Mouse (Mus musculus) neural tube, embryonic 10.5 days (tissue): ENCODE data around the gene Fbll1.
"Not testable (repeated sequence)": the region's sequence is repeated elsewhere in the genome, so short reads cannot be mapped to it uniquely, and the experiment has no call there.

Source experiments
- DNase-seq: peaks from one replicate; pipeline ENCODE4 v3.0.0-alpha.2; 2017; ENCODE audit warnings: low spot score; ENCODE audit errors: extremely low spot score

Fbll1 gene

DNA sequence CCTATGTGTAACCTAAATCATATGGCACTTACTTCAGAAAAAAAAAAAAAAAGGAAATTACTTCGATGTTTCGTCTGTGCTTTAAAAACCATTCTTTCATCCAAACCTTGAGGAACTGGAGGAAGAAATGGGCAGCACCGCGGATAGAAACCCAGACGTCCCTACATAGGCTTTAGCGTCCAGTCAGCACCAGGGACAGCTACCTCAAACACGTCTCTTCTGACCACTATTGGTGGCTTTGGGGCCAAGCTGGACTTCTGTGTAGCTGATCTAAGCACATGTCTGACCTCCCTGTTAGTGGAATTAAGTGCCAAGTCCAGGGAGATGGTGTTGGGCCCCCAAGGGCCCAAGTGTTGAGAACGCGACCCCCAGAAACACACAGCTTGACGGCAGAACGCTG is at the start of gene Fbll1:
Fbll1 (minus strand) TSS at position 11 of the 400 bp plus-strand sequence.
- DNase-seq: peak; percentile 58

DNA sequence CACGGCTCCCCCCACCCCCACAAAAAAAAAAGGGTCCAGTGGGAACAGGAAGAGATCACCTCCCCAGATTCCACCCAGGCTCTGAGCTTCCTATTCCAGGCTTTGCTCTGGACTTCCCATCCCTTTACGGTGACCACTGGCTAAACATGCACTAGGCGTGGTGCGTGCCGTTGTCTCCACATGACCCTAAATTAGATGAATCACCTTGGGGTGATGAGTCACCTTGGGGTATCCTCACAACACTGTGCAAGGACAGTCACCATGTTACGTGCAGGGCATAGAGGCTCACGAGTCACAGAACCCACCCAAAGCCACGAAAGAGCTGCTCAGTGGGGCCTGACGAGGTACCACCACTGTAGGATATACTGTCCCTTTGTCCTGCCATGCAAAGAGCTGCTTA is 45.6 kb upstream of the Fbll1 start:
- DNase-seq: no peak

DNA sequence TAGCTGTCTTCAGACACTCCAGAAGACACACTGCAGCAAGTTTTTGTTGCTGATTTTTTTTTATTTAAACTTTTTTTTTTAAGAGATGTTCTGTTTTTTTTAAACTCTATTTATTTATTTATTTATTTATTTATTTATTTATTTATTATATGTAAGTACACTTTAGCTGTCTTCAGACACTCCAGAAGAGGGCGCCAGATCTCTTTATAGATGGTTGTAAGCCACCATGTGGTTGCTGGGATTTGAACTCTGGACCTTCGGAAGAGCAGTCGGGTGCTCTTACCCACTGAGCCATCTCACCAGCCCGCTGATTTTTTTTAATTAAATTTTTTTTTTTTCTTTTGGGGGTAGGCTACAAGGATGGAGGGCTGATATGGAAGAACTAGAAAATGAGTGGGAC is 43.9 kb upstream of the Fbll1 start:
- not testable (repeated sequence) for DNase-seq

DNA sequence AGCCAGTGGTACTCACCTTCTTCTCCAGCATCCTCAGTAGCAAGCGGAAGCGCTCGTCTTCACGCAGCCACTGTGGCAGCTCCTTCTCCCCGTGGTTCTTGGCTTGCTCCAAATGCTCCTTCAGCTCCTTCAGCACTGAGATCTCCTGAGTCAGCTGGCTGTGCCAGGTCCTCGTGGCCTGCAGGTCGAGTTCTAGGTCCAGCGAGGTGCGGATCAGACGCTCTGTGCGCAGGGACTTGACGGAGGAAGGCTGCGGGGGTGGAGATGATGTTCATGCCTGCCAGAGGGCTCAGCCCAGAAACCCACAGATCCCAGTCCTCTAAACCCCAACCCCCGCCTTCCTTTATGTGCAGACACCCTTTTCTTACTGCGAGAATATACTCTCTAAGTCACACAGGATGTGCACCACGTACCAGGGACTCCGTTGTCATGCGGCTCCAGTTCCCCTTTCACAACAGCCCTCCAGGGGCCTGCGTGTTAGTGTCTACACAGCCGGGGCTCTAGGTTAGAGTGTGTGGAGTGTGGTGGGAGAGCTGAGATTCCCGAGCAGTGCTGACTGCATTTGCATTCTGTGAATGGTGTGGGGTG is 43.1 kb upstream of the Fbll1 start:
- DNase-seq: no peak

DNA sequence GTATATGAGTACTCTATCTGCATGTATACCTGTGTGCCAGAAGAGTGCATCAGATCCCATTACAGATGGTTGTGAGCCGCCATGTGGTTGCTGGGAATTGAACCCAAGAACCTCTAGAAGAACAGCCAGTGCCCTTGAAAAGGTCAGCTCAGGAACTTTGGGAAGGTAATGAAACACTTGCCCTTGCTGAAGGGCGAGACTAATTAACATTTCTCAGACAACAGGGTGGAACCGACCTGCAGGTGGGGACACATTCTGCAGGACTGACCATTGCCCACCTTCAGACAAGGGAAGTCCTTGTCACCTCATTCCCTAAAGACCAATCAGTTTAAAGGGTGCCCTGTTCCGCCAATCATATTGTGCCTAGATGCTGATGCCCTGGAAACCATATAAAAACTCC is 42.1 kb upstream of the Fbll1 start:
- not testable (repeated sequence) for DNase-seq

DNA sequence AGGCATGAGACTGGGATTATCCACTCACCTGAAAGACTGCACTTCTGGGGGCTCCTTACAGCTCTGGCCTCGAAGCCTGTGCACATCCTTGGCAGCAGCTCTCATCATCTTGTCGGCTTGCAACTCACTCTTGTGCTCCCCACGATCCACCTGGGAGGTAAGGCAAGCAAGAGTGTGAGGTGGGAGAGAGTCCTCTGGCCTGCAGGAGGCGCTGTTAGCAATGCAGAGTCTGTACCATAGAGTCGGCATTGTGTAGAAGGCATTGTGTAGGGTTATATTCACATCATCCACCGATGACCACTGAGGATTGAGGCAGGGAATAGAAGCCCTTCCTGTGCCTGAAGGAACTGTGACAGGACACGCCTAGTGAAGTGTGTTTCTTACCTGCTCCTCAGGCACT is 41.6 kb upstream of the Fbll1 start:
- no peak for DNase-seq

DNA sequence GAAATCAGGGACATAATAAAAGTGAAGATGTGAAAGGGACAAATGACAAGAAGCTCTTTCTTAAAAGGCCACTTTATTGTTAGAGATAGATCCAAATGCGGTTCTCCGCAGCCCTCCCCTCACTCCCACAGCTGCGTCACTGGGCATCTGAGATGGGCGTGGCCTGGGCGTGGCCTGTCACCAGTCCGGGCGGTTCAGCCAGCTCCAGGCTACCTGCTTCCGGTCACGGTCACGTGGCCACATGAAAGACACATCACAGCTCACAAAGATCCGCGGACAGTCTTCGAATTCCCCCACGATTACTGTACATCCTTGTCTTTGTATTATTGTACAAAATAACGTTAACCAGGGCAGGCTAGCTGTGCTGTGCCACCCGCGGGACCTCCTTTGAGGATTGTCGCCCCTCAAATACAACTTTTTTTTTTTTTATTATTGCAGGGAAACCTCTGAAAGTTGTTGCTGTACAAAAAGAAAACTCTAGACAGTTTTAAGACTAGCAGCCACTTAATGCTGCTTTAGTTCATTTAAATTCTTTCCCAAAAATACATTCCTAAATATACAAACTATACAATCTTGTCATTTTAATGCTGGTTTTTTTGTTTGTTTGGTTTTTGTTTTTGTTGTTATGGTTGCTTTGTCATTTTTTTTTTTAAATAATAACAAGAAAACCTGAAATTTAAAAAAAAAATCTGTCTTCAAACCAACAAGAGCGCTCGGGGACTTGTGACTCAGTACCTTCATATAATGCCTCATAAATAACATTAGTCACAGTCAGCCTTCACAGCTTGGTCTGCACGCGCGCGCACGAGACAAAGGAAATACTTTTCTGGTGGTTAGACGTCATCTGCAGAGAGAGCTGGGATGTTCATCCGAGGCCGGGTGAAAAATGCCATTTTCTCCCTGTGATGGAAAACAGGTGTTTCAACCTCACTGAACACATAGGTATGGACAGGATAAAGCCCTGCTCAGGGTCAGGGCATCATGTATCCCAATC is 40.0 kb upstream of the Fbll1 start:
- DNase-seq: peak; percentile 95

DNA sequence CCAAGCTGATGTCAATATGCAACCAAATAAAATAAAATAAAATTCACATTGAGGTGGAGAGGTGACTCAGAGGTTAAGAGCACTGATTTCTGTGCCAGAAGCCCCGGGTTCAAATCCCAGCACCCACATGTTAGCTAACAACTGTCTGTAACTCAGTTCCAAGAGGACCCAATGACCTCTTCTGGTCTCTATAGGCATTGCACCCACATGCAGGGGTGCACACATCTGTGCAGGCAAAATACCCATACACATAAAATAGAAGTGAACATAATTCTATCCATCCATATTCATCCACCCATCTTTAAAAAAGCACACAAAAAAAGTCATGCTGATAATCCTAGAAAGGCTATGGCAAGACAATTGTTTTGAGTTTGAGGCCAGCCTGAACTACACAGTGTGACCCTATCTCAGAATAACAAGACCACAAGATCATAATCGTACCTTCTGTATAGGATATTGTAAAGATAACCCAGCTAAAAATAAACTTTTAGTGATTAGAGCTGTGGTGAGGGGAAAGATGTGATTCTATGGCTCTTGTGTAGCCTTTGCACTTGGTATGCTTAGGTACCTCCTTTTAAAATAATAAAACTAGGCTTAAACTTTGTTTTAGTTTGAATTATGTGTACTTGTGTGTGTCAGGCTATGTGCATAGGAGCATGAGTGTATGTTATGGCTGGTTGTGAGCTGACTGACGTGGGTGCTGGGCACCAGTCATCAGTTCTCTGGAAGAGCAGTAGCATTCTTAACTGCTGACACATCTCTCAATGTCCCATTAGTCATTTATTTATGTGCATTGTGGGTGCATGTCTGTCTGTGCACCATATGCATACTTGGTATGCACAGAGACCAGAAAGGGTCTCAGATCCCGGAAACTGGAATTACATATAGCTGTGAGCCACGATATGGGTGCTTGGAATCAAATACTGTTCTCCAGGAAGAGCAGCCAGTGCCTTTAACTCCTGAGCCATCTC is 38.8 kb upstream of the Fbll1 start:
- DNase-seq: no peak

DNA sequence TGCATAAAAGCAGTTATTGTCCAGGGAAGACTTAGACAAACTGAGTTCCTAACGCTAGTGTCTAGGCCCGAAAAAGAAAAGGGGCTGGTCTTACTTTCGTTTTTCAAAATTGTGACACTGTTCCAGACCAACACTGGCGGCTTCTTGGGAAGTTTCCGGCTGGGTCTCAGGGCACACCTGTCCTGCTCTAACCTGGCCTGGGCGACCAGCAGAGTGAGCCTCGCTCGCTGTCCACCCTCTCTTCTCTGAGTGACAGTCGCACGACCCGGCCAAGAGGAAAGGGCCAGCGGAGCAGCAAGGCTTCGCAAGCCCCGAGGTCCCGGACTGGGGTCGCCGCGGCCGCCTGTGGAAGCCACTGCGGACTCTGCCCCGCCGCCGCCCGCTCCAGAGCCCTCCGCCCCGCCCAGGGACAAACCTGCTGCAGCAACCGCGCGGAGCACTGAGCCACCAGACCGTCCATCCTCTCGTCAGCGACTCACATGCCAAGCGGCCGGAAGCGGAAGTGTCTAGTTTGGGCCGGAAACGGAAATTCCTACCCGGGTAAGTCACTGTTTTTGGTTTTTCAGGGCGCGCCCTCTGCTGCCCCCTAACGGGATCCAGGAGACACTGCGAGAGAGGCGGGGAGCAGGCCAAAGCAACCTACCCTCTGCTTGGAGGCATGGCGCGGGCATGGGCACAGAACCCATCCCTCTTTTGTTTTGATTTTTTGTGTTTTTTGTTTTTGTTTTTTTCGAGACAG is 35.5 kb upstream of the Fbll1 start, which contains the start of gene Rars:
Rars (minus strand) TSS at position 485 of the 739 bp plus-strand sequence.
- DNase-seq: peak; percentile 97

DNA sequence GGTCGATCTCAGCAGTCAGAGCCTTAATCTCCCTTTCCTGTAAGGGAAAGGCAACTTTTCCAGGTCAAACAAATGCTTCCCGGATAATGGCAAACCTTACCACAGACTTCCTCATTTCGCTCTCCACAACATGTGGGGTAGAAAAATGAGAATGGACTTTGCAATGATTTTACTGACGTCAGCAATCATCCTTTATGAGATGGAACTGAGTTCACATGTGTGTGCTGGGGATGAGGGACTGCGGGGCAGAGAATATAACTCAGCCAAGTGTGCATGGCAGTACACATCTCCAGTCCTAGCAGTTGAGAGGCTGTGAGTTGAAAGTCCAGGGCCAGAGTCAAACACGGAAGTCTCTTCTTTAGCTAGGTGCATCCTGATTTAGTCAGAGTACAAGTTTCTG is 34.6 kb upstream of the Fbll1 start:
- DNase-seq: no peak

DNA sequence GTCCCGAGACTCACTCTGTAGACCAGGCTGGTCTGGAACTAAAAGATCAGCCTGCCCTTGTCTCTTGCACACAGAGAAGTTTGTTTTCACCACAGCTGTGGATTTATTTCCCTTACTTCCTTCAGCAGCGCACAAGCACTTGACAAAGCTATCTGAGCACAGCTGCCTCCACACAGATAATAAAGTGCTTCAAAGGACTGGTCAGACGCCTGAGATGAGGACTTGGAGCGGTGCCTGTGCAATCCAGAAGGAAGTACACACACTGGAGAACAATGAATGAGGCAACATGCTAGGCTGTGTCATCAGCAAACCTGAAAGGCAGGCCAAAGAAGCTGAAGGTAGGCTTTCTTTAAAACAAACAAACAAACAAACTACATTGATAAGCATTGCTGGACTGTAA is 33.5 kb upstream of the Fbll1 start:
- no peak for DNase-seq

DNA sequence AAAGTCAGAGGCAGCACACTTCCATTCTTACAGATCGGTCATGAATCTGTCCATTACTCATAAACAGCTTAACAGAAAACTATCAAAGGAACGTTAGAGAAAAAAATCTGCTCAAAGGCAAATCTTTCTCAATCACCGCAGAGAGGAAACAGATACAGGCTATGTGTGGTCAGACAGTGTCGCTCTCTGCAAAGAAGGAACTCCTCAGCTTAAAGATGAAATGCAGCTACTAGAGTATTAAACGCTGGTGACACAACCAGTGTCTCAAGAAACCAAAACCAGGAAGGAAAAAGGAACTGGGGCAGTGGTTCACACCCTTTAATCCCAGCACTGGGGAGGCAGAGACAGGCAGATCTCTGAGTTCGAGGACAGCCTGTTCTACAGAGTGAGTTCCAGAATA is 29.0 kb upstream of the Fbll1 start:
- DNase-seq: no peak

DNA sequence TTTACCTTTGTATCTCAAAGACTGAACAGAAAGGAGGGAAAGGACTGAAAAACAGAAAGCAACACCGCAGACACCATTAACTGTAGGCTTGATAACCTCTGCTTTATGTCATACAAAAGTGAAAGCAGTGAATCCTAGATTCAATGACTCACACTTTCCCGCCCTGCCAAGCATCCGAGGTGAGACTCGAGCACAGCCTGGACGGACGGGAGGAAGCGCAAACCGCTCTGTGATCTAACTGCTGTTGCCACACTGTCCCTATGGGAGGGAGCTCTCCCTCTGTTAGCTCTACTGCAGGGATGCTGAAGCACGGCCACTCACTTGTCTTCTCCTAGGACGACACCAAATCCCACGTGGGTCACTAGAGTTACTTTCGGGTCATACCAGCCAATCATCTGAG is 17.6 kb upstream of the Fbll1 start:
- DNase-seq: no peak

DNA sequence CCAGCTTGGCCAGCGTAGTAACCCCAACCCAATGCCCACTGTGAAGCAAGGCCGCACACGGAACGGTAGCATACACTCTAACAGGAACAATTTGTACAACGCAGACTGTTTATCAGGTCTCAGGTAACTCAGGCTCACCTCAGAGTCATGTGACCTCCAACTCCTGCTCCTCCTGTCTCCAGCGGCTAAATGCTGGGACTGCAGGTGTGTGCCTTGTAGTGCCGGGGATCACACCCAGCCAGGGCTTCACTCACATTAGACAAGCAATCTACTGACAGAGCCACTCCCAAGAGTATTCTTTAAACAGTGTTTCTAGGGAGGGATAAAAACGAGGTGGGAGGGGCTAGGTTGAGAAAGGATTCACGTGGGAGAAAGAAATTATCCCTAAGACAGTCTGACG is 12.8 kb upstream of the Fbll1 start:
- DNase-seq: no peak

DNA sequence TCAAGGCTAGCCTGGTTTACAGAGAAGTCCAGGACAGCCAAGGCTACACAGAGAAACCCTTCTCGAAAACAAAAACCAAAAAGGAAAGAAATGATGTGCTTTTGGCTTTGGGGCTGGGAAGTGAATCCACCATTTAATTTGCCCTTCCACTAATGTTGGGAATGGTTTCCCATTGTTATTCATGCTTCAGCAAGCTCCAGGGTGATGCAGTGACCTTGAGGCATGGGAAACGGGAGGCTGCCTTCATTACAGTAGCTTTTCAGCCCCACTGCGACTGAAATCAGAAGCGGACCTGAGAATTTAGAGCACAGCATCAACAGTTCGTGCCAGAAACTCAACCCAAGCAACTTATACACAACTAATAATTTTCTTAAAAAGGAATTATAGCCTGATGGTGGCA is 2.6 kb upstream of the Fbll1 start:
- no peak for DNase-seq

DNA sequence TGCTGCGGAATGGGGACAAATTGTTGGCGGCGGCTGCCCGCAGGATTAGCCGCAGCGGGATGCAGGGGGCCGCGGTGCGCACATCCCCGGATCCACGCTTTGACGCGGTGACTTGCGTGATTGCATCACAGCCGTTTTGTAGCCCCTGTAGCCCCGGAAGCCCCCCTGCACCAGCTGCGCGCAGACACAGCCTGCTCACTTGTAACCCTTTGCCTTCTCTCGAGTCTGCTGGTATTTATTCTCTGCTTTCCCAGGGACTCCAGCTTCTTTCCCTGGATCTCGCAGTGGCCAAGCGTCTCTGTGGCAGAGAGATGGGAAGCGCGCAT is 226 bp downstream of the Fbll1 start:
- DNase-seq: no peak

DNA sequence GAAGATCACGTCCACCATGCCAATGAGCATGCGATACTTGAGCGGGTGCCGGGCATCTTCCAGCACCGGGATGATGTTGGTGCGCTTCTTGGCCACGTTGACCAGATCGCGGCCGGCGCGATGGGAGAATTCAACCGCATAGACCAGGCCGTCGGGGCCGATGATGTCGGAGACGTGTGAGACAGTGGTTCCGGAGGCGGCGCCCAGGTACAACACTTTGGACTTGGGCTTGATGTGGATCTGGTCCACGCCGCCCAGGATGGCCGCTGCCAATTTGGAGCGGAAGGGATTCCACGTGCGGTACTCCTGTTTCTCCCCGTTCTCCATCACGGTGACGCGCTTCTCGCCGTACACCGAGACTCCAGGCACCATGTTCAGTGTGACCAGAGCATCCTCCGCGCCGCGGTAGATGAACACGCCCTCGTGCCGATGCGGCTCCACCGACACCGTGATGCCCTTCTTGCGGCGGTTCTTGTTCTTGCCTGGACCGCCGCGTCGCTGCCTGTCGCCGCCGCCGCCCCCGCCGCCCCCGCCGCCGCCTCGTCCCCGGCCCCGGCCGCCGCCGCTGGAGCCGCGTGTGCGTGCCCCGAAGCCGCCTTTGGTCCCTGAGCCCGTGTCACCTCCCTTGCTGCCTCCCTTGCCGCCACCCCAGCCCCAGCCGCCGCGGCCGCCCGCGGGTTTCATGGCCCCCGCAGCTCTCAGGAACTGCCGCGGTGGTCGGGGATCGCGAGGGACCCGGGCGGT is 761 bp downstream of the Fbll1 start:
- DNase-seq: peak; percentile 48

DNA sequence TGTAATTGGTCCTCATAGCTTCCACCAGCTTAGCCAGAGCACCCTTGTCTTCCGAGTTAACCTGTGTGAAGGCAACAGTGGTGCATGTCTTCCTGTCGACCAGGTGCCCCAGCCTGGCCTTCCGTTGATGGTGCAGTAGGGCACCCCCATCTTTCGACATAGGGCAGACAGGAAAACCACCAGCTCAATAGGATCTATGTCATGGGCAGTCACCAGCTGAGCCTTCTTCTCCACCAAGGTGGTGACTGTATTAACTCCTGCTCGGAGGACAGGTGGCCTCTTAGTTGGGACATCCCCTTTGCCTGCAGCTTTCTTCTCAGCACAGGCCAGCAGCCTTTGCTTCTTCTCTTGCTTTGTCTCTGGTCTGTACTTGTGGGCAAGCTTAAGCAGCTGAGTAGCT is 5.9 kb downstream of the Fbll1 start:
- not testable (repeated sequence) for DNase-seq

DNA sequence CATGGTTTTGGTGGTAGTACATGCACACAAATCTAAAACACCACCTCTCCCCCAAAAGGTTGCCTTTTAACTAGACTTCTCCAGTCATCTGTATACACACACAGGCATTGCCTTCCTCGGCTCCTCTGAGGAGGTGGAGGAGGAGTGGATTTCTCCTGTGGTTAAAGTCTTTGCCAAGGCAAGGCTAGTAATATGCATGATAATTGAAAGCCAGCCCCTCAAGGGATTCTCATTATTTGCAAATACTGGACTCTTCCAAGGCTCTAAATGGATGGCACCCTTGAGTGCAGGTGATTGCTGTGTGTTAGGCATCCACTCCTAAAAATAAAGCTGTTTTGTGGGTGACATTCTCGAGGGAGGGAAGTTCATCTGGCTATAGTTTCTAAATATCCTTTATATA is 10.2 kb downstream of the Fbll1 start:
- DNase-seq: no peak

DNA sequence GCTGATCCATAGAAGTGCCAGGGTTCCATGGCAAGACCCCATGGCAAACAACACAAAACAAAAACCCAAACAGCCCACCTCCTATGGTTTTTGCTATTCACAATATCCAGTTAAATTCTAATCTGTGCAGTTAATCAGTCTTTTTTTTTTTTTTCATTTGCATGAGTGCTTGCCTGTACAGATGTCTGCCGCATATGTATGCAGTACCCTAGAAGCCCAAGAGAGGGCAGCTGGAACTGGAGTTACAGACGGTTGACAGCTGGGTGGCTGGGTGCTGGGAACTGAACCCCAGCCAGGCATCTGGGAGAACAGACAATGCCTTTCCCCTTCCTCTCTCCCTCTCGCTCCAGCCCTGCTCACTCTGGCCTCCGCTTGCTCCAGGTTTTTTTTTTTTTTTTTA is 14.1 kb downstream of the Fbll1 start:
- no peak for DNase-seq
